Mouse (Mus musculus) activated CD4-positive, CD25-positive, alpha-beta regulatory T cell, adult 4 months (primary cell): ENCODE results near the gene Cdk5rap2. TPM values are rescaled to one million over a fixed set of nuclear protein-coding genes. Genes with fewer than 3 reads are reported as not detected.

Source experiments
- ATAC-seq: one replicate; pipeline ENCODE4 v1.8.0; 2017
- polyA plus RNA-seq, 2 experiments: library from polyadenylated mRNA; unstranded; fragments of 100-300 nt; shearing (Covaris generic); gene quantifications; one replicate each; pipeline ENCODE4 v1.2.1; 2017

Cdk5rap2 gene
- polyA plus RNA-seq, result 10 to 100 TPM in 1 of 2 experiments, 1 to 10 TPM in 1; 5.5 to 24.3 TPM

GRCm38 (mm10) chr4:70409994-70410721, at the start of gene Cdk5rap2:
TSS of gene Cdk5rap2 (minus strand) at chr4:70410443.
- ATAC-seq, result peak; percentile 98

DNA sequence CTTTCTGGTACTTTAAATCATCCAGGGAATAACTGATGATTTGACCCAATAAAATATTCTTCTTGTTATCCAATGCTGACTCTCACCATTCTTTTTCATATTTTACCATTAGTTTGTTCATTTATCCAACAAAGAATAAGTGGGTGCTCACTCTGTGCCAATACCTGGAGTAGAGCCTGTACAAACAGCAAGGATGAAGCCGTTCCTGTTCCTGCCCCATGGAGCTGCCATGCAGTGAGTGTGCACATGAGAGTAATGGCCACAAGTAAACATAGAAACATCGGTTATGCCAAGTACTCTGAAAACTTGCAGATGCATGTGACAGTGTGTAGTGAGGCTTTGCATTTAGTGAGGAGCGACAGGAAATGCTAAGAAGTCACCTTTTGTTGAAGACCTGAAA, 41.9 kb upstream of the Cdk5rap2 start:
- no peak for ATAC-seq

GRCm38 (mm10) chr4:70451750-70452149, 41.5 kb upstream of the Cdk5rap2 start:
- peak; percentile 90 for ATAC-seq

GRCm38 (mm10) chr4:70449668-70450067, 39.4 kb upstream of the Cdk5rap2 start:
- no peak for ATAC-seq

DNA sequence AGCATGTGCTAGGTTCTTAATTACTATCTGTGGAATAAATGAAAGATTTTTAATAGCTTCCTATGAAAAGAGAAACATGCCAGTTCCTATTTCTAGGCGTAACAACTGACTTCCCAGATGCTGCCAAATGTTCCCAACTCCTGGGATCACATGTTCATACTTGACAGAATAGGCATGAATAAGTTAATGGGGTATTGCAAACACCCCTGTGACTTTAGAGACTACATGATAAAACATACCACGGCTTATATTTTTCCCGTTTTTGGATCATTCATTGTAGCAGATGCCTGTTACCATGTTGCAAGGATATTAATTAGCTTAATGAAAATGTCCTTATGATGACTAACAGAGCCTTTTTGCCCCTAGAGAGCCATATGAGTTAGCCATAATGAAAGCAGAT, 36.5 kb upstream of the Cdk5rap2 start:
- ATAC-seq, result no peak

DNA sequence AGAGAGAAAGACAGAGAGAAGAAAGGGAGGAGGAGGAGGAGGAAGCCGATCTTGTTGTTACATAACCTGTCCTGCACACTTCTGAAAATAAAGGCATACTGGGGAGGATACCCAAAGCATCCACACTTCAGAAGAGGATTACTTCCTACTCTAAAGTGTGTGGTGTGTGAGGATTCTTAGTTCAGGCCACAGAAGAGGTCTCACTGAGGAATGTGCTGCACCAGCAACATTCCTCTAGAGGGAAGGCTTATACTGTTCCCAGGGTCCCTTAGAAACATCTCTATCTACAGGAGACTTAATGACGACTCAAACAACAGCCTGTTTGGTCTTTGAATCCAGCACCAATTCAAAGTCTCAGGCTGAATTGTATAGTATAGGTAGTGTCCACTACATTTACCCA, 10.0 kb upstream of the Cdk5rap2 start:
- ATAC-seq, result no peak

- ATAC-seq, result no peak
Observed at GRCm38 (mm10) chr4:70412126-70412525, 1.9 kb upstream of the Cdk5rap2 start.

DNA sequence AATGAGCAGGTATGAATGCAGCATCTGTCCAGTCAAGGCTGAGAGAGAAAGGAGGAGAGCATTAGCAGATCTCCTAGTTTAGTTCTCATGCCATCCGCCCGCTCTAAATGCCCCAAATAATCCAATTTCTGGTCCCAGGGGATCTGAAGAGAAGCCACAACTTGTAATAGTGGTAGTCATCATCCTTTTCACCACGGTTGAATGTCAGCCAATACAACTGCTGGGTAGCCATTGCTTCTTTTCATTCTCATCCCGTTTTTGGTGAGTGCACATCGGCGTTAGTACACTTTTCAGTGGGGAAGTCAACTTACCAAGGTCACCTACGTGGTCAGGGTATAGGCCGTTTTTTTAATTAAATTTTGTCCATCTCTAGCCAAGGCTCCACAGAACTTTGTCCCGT, 787 bp downstream of the Cdk5rap2 start:
- no peak for ATAC-seq

GRCm38 (mm10) chr4:70402109-70402819, 8.0 kb downstream of the Cdk5rap2 start:
- ATAC-seq, result no peak

GRCm38 (mm10) chr4:70399476-70399875, 10.8 kb downstream of the Cdk5rap2 start:
- ATAC-seq, result no peak

GRCm38 (mm10) chr4:70399074-70399473, 11.2 kb downstream of the Cdk5rap2 start:
- ATAC-seq, result no peak

DNA sequence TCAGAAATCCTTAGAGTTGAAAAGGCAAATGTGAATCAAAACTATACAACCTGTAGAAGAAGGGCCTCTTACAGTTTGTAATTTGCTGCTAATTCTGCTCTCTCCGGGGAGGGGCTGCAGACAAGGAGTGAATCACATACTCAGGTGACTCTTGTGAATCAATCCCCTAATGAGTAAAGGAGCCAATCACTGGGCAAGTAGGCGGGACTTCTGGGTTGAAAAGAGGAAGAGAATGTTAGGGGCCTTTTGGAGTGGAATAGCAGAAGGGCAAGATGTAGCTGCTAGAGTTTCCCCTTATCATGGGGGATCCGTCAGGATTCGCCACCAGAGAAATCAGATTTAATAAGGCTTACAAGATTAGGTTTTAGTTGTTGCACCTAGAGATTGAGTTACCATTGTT, 12.2 kb downstream of the Cdk5rap2 start:
- ATAC-seq, result no peak

GRCm38 (mm10) chr4:70396701-70397100, 13.5 kb downstream of the Cdk5rap2 start:
- ATAC-seq, result no peak

DNA sequence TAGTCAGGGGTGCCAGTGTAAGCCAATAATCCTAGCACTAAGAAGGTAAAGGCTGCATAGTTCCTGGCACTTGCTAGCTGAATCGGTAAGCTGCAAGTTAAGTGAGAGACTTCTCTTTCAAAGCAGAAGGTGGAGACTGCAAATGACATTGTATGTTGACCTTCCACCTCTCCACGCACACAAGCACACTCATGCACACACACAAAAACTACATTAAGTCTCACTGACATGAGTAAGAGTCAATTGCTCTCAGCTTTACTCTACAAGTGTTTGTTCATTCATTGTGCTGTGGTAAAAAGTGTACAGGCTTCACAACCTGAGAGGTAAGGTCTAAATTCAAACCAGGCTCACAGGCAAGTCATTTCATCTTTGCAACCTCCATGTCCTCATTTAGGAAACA, 15.5 kb downstream of the Cdk5rap2 start:
- no peak for ATAC-seq

- ATAC-seq, result no peak
Observed at GRCm38 (mm10) chr4:70391760-70392372, 18.4 kb downstream of the Cdk5rap2 start.

- ATAC-seq, result no peak
Observed at GRCm38 (mm10) chr4:70391073-70391472, 19.2 kb downstream of the Cdk5rap2 start.

- no peak for ATAC-seq
Observed at GRCm38 (mm10) chr4:70386206-70386605, 24.0 kb downstream of the Cdk5rap2 start.

DNA sequence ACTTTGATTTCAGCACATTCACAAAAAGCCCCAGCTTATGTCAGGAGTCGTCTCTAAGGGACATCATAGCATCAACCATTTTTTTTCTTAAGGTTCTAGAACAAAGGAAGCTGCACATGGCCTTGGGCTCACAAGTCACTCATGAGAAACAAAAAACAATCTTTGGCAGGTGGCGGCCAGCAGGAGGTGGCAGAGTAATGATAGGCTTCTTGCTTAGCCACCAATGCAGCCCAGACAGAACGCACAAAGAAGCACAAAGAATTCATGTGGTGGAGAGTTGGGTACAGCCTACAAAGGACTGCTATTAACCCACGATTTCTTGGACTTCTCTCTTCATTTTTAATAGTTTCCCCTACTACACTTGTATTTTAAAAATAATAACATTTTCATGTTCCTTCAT, 32.9 kb downstream of the Cdk5rap2 start:
- no peak for ATAC-seq

- ATAC-seq, result no peak
Observed at GRCm38 (mm10) chr4:70365061-70365858, 45.0 kb downstream of the Cdk5rap2 start.

DNA sequence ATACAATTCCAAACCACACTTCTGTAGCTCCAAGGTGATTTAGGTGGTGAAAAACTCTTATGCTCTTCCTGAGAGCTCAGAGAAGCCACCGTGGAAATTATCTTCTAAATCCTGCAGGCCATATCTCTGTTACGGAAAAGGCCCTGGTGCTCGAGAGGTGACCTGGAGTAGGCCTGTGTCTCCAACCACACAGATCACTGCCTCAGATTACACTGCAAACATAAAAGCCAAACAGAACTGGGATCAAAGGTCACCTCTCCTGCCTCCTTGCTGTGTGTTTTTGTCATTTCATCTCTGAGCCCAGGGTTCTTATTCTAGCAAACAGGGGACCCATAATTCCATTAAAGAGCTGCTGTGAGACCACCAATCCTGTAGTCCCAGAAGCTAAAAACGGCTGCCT, 48.9 kb downstream of the Cdk5rap2 start:
- no peak for ATAC-seq

DNA sequence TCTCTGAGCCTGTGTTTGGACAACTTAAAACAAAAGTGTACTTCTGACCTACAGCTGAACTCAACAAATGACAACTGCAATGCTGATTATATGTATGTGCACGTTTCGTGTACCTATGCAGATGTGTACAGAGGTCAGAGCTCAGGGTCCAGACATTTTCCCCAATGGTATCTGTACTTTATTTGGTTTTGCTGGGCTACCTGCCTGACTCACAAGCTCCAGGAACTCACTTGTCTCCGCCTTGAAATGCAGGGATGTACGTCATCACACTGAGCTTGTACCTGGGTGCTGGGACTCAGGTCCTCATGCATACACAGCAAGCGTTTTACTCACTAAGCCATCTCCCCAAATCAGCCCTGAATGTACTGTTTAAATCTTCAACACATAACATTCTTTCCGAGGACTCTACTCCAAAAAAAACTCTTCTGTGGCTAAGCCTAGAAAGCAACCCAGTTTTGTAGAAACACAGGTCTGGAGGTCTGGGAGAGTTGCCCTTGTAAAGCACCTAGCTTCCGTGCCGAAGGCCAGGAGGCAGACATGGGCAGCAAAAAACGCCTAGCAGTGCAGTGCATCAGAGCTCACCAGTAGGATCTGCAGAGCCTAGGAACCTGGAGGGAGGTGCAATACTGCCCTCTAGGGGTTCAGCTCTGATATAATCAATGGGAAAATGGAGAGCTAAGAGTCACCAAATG, 54.4 kb downstream of the Cdk5rap2 start:
- ATAC-seq, result peak; percentile 76

GRCm38 (mm10) chr4:70354448-70354847, 55.8 kb downstream of the Cdk5rap2 start:
- no peak for ATAC-seq
